In the genomic region with DNA sequence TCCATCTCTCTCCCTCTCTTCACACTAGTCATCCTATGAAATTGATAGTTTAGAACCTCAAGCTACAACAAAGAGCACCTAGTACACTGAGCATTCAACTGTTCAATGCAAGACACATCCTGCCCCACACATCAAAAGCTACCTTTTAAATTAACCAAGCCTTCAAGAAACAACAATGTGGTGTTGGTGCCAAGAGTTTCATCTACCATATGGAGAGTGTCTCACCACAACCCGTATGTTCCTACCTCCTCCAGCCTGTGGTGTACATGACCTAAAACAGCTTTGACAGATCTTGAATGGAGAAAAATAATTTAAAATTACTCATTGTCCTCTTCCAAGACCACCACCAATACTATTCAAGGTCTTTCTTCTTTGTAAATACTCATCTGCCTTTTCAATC, we compare ENCODE assay signal across 25 mouse cellular contexts.
DNase-seq lines count a peak whose midpoint lies in the region.
"Had no signal": no experiment of that assay in that cellular context is flagged by ENCODE, and none has a peak within 500 bp of the region (broad histone marks: within the 10 kb centered on the region; RNA-seq: fewer than 3 reads in every experiment).

No protein-coding gene starts in this region.

- no peaks in the 10 kb centered on the region for H3K36me3 ChIP-seq in limb, embryonic 10.5 days
- H3K36me3 ChIP-seq: embryonic facial prominence, embryonic 10.5 days; embryonic facial prominence, embryonic 13.5 days; forebrain, embryonic 12.5 days; forebrain, embryonic 15.5 days; heart, embryonic 12.5 days; heart, embryonic 15.5 days; hindbrain, embryonic 10.5 days; hindbrain, embryonic 13.5 days; intestine, embryonic 15.5 days had no signal

- no peak overlapping the region for H3K27ac ChIP-seq in limb, embryonic 10.5 days
- H3K27ac ChIP-seq: embryonic facial prominence, embryonic 10.5 days; embryonic facial prominence, embryonic 13.5 days; forebrain, embryonic 12.5 days; forebrain, embryonic 15.5 days; heart, embryonic 15.5 days; hindbrain, embryonic 10.5 days; hindbrain, embryonic 13.5 days; intestine, embryonic 15.5 days had no signal

- H3K4me1 ChIP-seq in limb, embryonic 10.5 days = 0 out of 2 replicates have a peak, but pooled peaks cover 2% of the 10 kb centered on the region
- H3K4me1 ChIP-seq: embryonic facial prominence, embryonic 10.5 days; embryonic facial prominence, embryonic 13.5 days; forebrain, embryonic 12.5 days; heart, embryonic 12.5 days; heart, embryonic 15.5 days; hindbrain, embryonic 10.5 days; intestine, embryonic 15.5 days had no signal

- H3K27me3 ChIP-seq in limb, embryonic 10.5 days (ENCODE audit: low read depth, poor library complexity, severe bottlenecking) = peaks cover 22% of the 10 kb centered on the region
- H3K27me3 ChIP-seq: forebrain, embryonic 15.5 days; heart, embryonic 12.5 days; heart, embryonic 15.5 days; hindbrain, embryonic 13.5 days; intestine, embryonic 15.5 days had no signal

- intact Hi-C loops in left cerebral cortex, postnatal 25 days (cut with DNase I) = loop anchor here (10.0 kb wide), 3 partner anchors 393 to 1933 kb away; partner anchors contain the start of genes Gm15155 and Ptchd1

- WGBS in limb, embryonic 10.5 days = 74% methylated on average over 1 of the region's 1 CpGs

- H3K9me3 ChIP-seq in limb, embryonic 10.5 days (replicated peaks) = no peaks in the 10 kb centered on the region
- H3K9me3 ChIP-seq: embryonic facial prominence, embryonic 10.5 days; embryonic facial prominence, embryonic 13.5 days; forebrain, embryonic 12.5 days; forebrain, embryonic 15.5 days; heart, embryonic 12.5 days; heart, embryonic 15.5 days; hindbrain, embryonic 10.5 days; hindbrain, embryonic 13.5 days; intestine, embryonic 15.5 days had no signal

- DNase-seq in cerebellum, adult 11-12 months = peak; percentile 52
- DNase-seq in cerebellum, postnatal 4 days (ENCODE audit: low spot score in 2 of 2) = no peak
- peak; percentile 31 for DNase-seq in cerebellum, adult 8-10 months
- DNase-seq in cerebellum, postnatal 10 days = peak; percentile 25 to 28
- no peak for DNase-seq in thymus, postnatal 10 days (ENCODE audit: low spot score in 2 of 2)
- no peak for DNase-seq in limb, embryonic 10.5 days (ENCODE audit: low spot score)
- DNase-seq in left cerebral cortex, postnatal 25 days (ENCODE audit: low spot score in 2 of 2) = no peak
- DNase-seq: adrenal gland, adult 8-10 months; adrenal gland, postnatal 25 days; embryo, embryonic 11 days; gastrocnemius, postnatal 25 days; heart, adult 18-20 months; heart, postnatal 10 days; heart, postnatal 36 days; kidney, adult 11 months had no signal

- H3K4me3 ChIP-seq in limb, embryonic 10.5 days = no peak overlapping the region
- H3K4me3 ChIP-seq: embryonic facial prominence, embryonic 10.5 days; embryonic facial prominence, embryonic 13.5 days; erythroblast, embryonic 14.5 days; forebrain, embryonic 12.5 days; forebrain, embryonic 15.5 days; heart, embryonic 12.5 days; heart, embryonic 15.5 days; hindbrain, embryonic 10.5 days; hindbrain, embryonic 13.5 days; intestine, embryonic 15.5 days had no signal

Comparison
In these comparisons a context has a peak if more than half of its experiments do, and no peak if none do; other contexts are left out.
1. DNase-seq: peak in cerebellum, adult 11-12 months (single experiment), cerebellum, adult 8-10 months (single experiment) and cerebellum, postnatal 10 days (2 of 2); none in cerebellum, postnatal 4 days (0 of 2), thymus, postnatal 10 days (0 of 2), limb, embryonic 10.5 days (single experiment) and left cerebral cortex, postnatal 25 days (0 of 2).